Mouse (Mus musculus): Measurements from ENCODE around the gene Hoxb8. TPM values are rescaled to one million over a fixed set of nuclear protein-coding genes. Genes with fewer than 3 reads are reported as not detected.

Gene Hoxb8
- total RNA-seq (2022), result 10 to 100 TPM; 50.4 to 99.8 (median 83.6) TPM

DNA sequence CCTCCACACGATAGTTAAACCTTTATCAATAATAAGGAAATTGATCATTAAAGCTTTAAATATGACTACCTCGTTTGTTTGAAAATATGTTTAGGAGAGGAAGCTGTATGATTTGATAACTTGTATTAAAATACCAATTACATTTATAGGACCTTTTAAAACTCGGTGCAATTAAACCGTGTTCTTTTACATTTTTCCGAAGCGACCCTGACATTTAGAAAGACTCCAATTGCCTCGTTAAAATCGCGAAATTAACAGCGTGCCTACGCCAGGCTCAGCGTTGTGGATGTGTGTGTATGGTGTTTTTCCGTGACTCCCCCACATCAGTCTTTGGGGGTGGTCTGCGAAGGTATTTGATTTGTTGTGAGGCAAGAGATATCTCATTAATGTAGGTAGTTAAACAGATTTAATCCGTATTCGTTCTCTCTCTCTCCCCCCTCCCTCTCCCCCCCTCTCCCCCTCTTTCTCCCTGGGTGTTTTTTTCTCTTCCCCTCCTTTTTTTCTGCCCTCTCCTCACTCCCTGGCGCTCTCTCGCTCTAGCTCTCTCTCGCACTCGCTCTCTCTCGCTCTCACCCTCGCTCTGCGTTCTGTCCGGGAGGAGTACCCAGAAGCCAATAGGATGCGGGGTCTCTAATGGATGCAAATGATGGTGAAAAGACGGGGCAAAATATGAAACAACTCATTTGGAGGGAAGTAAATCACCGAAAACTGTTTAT, at the start of gene Hoxb8:
Gene Hoxb8 (plus strand): TSS at position 51 of the 716 bp plus-strand sequence.
- DNase-seq, result no peak

DNA sequence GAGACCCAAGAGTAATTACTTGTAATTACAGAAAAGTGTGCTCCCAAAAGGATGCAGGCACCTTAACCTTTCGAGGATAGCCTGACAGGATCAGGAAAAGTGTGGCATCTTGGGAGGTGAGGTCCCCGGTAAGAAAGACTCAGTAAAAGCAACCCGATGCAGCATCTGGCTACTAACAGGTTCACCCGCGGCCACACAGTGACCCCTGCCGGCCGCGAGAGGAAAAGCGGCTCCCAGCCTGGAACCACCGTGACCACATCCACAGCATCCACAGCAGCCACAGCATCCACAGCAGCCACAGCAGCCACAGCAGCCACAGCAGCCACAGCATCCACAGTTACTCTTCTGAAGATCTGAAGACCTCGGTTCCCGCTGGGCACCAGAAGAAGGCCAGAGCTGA, 46.8 kb upstream of the Hoxb8 start:
- no peak for DNase-seq

DNA sequence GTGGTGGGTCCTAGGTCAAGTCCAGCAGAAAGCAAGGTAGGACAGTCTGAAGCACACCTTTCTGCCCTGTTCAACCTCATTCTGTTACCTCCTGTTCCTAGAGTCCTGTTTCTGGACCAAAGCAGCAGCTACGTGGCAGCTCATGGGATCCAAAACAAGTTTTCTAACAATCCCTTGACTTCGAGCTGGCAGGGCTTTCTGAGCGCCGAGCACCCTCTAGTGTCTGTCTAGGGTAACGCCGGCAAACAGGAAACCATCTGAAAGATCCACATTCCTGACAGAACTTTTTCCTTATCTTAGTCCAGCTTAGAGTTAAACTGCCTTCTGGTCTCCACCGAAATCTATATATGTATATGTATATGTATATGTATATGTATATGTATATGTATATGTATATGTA, 41.5 kb upstream of the Hoxb8 start:
- DNase-seq, result peak; percentile 37

DNA sequence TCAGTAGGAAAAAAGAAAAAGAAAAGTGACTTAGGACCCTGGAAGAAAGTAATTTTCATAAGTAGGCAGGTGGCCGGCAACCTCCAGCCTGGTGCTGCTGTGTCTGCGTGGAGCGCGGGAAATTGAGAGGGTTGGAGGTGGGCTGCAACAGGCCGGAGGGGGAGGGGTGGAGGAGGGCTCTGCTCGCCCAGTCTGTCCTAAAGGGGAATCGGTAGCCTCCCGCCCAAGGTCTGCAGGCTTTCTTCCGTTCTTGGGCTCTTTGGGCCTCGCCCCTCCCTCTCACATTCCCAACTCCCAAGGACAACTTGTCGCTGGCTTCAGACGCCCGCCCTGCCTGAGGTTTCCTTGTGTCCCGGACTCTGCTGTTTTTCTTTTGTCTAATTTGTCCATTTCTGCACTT, 30.8 kb upstream of the Hoxb8 start:
- peak; percentile 68 for DNase-seq

DNA sequence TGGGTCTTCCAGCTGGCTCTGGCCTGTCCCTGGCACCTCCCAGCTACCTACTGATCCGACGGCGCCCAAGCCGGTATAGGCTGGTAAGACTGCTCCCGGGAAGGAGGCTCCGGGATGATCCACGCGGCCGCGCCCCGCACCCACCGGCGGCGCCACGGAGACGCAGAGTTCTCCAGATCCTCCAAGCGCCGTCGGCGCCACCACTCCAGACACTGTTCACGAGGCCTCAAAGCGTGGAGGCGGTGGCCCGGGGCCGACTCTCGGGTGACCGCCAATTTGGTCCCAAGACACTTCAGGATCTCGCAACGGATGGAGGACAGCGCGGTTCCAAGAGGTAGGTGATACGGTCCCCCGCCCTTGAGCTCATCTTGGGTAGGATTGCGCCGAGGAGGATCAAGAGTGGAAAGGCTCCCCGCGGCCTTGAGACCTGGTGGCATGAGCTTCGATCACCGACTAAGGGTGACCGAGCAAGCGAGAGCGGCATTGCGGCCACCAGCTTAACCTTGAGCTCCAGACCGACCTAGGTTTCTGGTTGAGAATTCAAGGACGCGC, 30.1 kb upstream of the Hoxb8 start:
- DNase-seq, result peak; percentile 42

DNA sequence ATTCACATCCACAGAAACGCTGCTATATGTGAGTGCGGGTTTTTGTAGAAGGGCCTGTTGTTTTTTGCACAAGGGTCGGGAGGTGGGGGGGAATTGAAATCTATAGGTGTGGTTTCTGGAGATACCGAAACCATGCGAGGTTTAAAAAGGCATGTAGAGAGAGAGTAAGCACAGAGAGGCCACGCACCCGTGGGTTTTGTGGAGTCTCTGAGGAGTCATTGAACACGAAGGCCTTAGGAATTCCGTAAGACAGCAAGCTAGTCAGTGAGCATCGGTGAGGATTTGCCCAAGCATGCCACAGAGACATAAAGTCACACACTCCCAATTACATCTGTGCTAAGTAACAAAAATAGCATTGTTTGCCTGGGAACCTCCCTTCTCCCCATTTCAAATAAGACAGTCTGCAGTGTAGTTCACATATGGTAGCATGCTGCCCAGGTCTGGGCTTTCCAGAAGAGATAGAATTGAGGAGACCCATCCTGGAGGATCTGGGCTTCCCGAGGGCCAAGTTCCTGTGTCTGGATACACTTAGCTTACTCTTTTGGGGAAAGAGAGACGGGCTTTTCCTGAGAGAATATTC, 29.1 kb upstream of the Hoxb8 start:
- DNase-seq, result no peak

DNA sequence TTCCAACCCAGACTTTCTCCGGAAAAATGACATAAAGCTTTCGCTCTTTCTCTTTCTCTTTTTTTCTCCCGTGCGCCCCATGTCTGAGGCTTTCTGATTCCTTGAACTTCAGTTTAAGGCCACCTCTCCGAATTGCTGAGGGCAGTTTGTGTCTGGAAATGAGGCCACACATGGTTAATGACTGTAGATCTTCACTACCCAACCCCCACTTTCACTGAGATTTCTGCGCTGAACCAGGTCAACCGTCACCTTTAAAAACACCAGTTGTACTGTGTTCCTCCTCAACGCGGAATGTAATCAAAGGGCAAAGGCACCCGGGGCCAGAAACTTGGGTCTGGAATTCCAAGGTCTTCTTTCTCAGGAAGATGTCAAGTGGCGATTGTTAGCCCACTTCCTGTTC, 27.5 kb upstream of the Hoxb8 start:
- DNase-seq, result no peak

DNA sequence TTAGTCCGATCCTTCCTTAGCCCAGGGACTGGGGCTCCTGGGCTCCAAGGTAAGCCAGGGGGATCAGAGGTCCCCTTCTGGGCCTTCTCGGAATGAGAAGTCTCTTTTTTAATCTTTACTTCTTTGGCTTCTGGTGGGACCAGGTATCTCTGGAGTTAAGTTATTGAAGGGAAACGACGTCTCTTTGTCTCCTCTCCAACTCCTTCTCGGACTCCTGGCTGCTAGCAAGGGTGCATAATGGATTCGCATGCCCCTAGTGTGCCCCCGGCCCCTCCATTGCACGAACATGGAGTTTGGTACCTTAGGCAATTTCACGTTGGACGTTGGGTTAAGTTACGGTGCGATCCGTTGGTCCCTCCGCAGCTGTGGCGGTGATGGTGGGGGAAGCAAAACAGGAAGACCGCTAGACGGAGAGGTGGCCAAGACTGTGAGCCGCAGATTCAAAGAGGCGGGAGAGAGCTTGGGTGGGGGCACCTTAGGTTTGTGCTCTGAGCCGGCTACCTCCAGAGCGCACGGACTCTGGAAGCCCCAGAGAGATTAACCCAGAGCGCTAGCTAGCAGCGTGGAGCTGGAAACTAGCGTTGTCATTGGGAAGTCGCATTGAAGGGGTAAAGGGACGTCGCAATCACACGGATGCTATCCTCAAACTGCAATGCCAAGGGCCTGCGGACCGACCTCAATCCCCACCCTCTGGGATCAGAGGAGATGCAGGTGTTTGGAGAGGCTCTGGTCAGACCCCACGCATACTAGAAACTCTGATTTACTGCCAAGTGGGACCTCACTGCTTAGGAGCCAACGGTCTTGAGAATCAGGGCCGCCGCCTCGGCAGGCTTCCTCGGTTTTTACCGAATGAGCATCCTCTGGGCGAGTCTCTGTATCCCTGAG, 26.4 kb upstream of the Hoxb8 start:
- DNase-seq, result no peak

DNA sequence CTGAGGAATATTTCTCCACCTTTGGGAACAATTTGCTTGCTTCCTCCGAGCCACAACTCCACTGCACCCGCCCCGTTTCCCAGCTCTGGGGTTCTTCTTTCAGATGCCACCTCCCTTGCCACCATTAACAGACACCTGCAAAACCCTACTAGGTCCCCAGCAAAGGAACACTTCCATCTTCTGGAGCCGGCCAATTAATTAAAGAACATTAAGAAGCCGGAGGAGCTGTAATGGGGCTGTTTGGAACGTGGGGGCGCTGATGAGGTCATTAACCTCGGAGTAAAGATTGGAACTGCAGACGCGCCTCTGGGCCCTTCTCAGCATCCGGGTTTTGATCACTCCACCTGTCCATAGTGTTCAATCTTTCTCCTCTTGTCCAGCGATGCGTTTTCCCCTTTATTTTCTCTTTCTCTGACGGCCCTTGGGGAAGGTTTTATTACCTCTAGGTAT, 25.7 kb upstream of the Hoxb8 start:
- DNase-seq, result no peak

DNA sequence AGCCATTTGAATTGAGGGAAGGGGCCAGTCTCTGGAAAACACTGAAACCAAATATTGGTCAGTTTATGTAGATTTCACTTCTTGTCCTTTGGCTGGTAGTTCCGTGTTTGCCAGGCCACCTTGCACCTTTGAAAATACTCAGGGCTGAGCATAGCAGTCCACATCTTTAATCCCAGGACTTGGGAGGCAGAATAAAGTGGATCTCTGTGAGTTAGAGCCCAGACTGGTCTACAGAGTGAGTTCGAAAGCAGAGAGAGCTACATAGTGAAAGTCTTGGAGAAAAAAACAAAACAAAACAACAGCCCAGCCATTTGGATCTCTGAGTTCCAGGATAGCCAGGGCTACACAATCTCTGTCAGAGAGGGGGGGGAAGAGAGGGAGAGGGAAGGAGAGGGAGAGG, 24.6 kb upstream of the Hoxb8 start:
- no peak for DNase-seq

DNA sequence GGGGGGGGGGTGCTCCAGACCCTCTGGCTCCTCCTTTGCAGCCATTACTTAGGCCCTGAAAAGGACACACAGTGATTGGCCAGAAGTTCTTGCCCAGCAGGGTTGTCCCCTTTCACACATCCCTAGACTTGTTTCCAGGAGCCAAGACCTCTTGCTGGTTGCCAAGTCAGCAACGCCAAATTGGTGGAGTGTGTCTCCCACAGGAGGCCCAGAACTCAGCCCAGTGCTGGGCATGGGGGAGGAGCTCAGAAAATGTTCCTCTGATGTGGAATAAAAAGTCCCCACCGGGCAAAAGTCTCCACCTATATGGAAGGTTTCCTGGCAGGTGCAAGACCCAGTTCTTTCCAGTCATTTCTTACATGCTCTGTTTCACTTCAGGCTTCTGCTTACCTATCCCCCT, 22.7 kb upstream of the Hoxb8 start:
- no peak for DNase-seq

DNA sequence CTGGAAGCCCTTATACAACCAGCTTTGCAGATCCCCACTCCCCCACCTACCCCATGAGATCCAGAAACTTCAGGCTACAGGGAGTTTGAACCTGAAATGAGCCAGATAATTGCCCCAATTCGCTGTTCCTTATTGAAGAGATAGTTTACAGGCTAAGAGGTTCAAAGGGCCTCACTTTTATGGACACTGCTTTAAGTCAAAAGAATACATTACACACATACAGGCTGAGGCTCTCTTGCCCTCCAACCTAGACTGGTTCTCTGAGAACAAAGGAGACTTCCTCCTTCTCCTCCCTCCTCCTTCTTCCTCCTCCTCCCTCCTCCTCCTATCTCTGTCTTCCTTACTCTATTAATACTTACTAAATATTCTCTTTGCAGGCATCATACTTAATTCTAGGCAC, 22.2 kb upstream of the Hoxb8 start:
- no peak for DNase-seq

DNA sequence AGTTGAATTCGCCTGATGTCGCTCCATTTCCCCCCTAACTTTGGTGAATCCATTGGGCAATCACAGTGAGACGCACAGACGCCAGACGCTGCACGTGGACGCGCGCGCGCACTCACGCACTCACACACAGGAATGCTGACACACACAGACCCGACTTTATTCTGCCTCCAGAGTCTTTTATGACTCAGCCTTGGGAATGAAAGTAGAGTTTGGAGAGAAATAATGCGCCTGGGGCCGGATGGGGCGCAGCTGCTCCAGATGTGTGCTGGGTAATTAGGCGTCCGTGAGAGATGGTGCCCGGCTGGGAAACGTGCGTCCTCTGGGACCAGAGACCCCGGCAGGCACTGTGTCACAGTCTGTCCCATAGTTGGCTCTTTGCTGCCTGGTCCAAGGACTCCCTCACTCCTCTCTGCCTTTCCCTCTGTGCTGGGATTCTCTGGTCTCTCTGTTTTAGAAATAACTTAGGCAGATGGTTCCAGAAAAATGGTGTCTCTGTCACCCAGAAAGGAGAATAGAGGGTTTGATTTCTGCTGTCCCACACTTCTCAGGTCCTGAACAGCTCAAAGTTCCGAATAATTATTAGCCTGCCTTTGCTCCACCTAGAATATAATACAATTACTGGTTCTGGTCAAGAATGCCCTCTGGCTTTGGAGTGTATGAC, 21.3 kb upstream of the Hoxb8 start:
- DNase-seq, result peak; percentile 89

DNA sequence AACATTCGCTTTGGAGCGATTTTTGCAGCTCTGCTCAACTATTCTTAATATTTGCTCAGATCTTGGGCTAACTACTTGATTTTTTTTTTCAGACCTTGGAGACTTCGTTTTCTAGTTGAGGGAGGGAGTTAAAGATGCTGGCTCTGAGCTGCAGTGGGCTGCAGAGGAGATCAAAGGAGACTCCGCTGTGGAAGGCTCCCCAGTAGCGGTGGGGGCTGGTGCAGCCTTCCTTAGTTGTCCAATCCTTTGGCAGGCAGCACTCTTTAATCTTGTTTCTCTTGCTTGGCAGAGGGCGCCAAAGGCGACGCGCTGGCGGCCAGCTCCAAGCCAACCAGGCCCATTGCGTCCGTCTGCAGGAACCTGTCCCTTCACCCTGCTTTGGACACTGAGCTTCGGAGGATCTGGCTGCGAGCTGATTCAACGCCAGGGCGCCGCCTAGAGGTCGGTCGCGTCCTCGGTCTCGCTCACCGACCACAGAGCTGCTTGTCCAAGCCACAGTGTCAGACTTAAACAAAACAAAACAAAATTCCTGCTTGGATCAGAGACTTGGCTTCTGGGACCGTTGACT, 20.3 kb upstream of the Hoxb8 start:
- peak; percentile 91 for DNase-seq

DNA sequence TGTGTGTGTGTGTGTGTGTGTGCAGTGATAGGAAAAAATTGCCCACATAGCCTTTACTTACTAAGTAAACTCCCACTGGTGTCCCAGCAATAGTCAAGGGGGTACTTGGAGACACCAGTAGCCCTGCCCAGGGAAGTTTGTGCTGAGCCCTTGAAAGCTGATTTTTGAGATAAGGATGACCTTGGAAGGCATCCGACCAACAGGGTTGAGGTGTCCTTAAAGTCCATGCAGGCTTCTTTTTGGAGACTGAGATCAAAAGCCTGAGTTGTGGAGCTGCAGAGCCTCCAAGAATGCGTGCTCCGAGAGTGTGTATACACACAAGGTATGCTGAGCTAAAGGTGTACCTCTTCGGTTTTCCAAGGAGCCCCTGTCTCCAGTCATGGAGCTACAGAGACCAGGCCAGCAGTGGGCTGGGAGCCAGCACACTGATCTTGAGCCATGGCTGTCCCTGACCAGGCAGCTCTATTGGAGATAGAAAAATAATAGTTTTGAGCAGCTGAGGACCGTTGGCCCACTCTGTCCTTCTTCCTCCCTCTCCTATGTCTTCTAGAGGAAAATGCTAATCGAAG, 19.4 kb upstream of the Hoxb8 start:
- no peak for DNase-seq

DNA sequence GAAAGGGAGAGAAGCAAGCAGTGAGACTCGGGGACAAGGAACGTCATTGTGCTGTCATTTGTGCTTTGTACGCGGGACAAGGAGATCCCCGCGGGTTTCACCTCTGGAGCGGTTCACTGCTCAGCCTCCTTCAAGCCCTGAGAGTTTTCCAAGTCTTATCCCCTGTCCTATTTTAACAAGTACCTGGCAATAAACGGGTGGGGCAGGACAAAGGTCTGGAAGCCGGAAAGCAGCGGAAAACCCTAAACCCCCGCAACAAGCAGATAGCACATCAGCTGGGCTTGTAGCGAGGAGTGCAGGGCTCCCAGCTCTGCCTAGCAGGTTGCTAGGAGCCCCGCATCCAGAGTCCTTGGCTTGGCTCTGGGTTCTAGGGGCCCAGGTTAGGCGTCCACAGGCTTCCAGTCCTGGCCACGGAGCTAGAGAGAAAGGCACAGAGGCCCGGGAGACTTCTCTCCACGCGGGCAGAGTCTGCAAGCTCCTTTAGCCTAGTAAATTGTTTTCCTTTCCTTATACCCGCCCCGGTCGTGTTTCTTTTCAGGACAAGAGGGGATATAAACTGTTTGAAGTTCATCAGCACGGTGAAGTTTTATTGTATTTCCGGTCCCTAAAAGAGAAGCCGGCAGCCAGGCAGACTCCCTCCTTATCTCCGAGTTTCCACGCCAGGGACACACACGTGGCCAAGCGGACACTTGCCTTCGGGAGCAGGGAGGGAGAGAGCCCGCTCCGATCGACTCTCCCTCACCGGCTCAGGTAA, 17.9 kb upstream of the Hoxb8 start:
- DNase-seq, result peak; percentile 21

DNA sequence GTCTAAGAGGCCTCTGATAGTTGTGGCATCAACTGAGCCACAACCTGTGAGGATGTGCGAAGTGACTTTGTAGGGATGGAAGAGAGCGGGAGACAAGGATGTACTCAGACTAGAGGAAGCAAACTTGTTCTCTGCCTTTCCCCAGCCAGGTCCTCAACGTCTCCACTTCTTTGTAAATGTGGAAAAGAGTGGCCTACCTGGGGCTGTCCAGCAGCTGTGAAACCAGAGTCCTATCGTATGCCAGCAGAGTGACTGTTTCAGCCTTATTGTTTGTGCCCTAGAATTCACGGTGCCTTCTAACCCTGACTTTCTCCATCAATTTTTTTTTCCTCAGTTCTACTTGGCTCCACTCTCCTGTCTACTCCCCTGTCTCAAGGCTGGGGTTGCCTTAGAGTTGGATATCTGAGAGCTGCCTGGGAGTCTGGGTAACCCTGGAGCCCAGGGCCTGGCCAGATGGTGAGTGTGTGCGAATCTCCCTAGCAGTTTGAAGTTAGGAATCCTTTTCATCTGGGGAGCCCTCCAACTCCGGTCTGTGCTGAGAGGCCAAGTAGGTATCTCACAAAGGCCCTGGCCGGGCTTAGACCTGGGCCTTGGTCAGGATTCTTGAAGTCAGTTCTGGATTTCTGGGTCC, 17.2 kb upstream of the Hoxb8 start:
- DNase-seq, result peak; percentile 23

DNA sequence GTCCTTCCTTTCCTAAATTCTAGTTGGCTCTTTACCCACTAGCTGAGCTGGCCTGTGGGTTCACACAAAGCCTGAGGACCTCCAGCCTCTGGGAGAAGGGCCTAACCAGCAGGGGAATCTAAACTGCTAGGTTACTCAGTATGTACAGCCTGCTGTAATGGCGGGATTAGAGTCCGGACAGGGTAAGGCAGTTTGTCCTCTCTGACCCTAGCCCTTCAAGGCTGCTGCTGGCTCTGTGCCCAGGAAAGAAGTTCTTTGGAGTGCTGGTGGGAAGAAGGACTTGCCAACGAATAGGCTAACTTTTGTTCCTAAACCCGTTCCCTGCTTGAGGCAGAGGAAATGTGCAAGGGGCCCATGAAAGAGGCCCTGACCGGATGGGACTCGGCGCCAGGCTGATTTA, 15.8 kb upstream of the Hoxb8 start:
- peak; percentile 83 for DNase-seq

DNA sequence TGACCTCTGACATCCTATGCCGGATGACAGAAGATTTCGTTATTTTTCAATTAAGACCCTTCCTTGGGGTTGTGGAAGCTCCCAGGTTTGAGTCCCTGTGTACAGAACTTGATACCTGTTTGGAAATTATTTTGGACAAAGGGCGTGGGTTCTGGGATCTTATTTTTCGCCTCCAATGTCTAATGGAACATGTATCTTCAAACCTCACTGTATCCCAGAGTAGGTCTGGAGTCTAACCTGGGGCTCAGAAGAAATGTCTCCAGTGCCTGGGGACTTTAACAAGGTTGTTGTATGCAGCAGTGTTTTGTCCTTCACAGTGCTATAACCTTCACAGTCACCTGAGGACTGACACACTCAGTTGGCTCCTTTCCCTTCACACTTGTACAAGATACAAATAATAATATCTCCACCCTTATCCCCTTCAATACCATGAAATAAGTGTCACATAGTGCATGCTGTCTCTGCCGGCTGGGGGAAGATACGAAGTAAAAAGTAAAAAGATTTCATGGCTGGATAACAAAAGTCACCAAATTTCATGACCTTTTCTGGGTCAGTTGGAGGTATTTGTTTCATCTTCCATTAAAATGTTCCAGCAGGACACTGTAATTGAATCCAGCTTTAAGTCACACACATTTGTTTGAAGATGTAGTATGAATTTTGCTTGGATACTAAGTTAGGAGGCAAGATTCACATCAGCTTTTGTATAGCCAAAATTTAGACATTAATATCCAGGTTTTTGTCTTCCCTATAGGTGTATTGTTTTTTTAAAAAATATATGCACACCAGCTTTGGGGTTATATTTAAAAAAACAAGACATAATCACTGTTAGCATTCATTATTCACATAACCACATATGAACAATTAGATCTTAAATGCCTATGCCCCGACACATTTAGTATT, 14.4 kb upstream of the Hoxb8 start:
- DNase-seq, result no peak

All from adrenal gland, adult 8-10 months (tissue).